9 mouse cellular contexts compared by ENCODE assay signal in the genomic region with DNA sequence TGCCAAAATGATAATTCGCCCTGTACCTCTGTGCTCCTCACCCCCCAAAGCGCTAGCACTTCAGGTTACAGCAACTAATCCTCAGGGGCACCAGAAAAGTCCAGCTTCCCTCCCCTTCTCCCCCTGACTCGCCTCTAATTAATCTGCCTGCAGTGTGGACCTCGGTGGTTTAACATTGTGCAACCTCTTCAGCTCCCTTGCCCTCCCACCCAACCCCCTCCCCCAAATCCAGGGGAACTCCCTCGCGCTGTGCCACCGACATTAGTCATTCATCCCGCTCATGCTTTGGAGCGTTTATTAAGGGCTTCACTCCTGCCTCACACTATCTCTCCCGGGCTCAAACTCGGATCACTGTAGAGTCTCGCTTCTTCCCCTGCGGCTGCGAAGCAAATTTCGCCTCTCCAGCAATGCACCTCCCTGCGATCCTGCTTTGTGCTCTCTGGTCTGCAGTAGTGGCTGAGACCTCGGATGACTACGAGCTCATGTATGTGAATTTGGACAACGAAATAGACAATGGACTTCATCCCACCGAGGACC. TPM values are rescaled to one million over a fixed set of nuclear protein-coding genes. Genes with fewer than 3 reads are reported as not detected.
DNase-seq lines count a peak whose midpoint lies in the region; ATAC-seq and TF ChIP-seq lines count a peak whose summit lies in the region.
"Had no signal": no experiment of that assay in that cellular context is flagged by ENCODE, and none has a peak within 500 bp of the region (broad histone marks: within the 10 kb centered on the region; RNA-seq: fewer than 3 reads in every experiment).

A gene (plus strand): TSS at position 256 of the 537 bp plus-strand sequence.

- no peak for TF ChIP-seq CTCF in liver, embryonic 14.5 days (IDR thresholded peaks at IDR 0.05; ENCODE audit: low read depth)

- 6% methylated on average over 20 of the region's 20 CpGs for WGBS in kidney, embryonic 15.5 days
- 6% methylated on average over 20 of the region's 20 CpGs for WGBS in heart, embryonic 14.5 days
- whole genome bisulfite sequencing in liver, embryonic 14.5 days (ENCODE audit: insufficient replicate concordance): 3% methylated on average over 20 of the region's 20 CpGs

- intact Hi-C loops in left cerebral cortex, postnatal 14 days (cut with DNase I): loop anchor here (5.0 kb wide), 1 partner anchor 207 kb away; no protein-coding TSS in a partner anchor

- H3K9ac ChIP-seq in kidney, embryonic 15.5 days: peak within 1 kb of the TSS; percentile 64
- H3K9ac ChIP-seq in heart, embryonic 14.5 days (ENCODE audit: low read length): peak within 1 kb of the TSS; percentile 79
- H3K9ac ChIP-seq in liver, embryonic 14.5 days (replicated peaks): no peak within 1 kb of the TSS

- peak within 1 kb of the TSS; percentile 87 for H3K27ac ChIP-seq in kidney, embryonic 15.5 days
- peak within 1 kb of the TSS; percentile 68 to 69 for H3K27ac ChIP-seq in heart, embryonic 14.5 days (replicated peaks in 1 of 2; ENCODE audit: control insufficient read depth in 1 of 2, insufficient read depth in 1 of 2, low read depth in 2 of 2, low read length in 2 of 2)
- H3K27ac ChIP-seq in liver, embryonic 14.5 days: no peak within 1 kb of the TSS

- TF ChIP-seq EP300 in liver, embryonic 14.5 days (IDR thresholded peaks at IDR 0.05; ENCODE audit: low read depth): no peak

- H3K9me3 ChIP-seq in kidney, embryonic 15.5 days (replicated peaks): no peaks in the 10 kb centered on the region
- no peaks in the 10 kb centered on the region for H3K9me3 ChIP-seq in heart, embryonic 14.5 days (ENCODE audit: control insufficient read depth, low read length)
- no peaks in the 10 kb centered on the region for H3K9me3 ChIP-seq in liver, embryonic 14.5 days (ENCODE audit: control insufficient read depth, low read length)

- ATAC-seq in kidney, embryonic 15.5 days (replicated peaks; ENCODE audit: low FRiP score): peak; percentile 29; the same call in 1 of the 2 replicates
- ATAC-seq in heart, embryonic 14.5 days (ENCODE audit: insufficient number of reproducible peaks, insufficient read depth, low FRiP score, low read depth): 0 out of 2 replicates have a peak, but pooled peaks have one; percentile 20
- ATAC-seq in liver, embryonic 14.5 days (ENCODE audit: insufficient read depth): no peak
- ATAC-seq: Patski had no signal

- H3K27me3 ChIP-seq in kidney, embryonic 15.5 days: peaks cover 3% of the 10 kb centered on the region; the same call in 1 of the 2 replicates
- H3K27me3 ChIP-seq in heart, embryonic 14.5 days (ENCODE audit: control insufficient read depth, insufficient read depth, low read length): no peaks in the 10 kb centered on the region; the same call in 1 of the 2 replicates
- peaks cover 22% of the 10 kb centered on the region for H3K27me3 ChIP-seq in liver, embryonic 14.5 days (ENCODE audit: control insufficient read depth, insufficient read depth, low read length)
- H3K27me3 ChIP-seq: Patski had no signal

- H3K36me3 ChIP-seq in kidney, embryonic 15.5 days: no peaks in the 10 kb centered on the region
- no peaks in the 10 kb centered on the region for H3K36me3 ChIP-seq in heart, embryonic 14.5 days (ENCODE audit: control insufficient read depth, insufficient read depth, low read length)
- H3K36me3 ChIP-seq in liver, embryonic 14.5 days (replicated peaks; ENCODE audit: control insufficient read depth, insufficient read depth, low read depth): no peaks in the 10 kb centered on the region

- no peak for DNase-seq in kidney, adult 18-20 months
- DNase-seq in brain, adult 2 months (ENCODE audit: low read depth, low spot score): peak; percentile 13
- DNase-seq in liver, embryonic 14.5 days (ENCODE audit: low read depth in 3 of 3, low spot score in 3 of 3): no peak
- DNase-seq in yolk sac, embryonic 10.5 days (ENCODE audit: low spot score): peak; percentile 7
- no peak for DNase-seq in left cerebral cortex, postnatal 14 days (ENCODE audit: low spot score in 2 of 2)
- no peak for DNase-seq in thymus, postnatal 0 days (ENCODE audit: low spot score)

- H3K4me3 ChIP-seq in kidney, embryonic 15.5 days (replicated peaks): peak within 1 kb of the TSS; percentile 58
- peak within 1 kb of the TSS; percentile 61 to 64 for H3K4me3 ChIP-seq in heart, embryonic 14.5 days (ENCODE audit: control insufficient read depth in 1 of 2, insufficient read depth in 1 of 2, low read depth in 1 of 2, low read length in 2 of 2)
- peak within 1 kb of the TSS; percentile 9 to 26; a peak in 3 of 4 replicates for H3K4me3 ChIP-seq in liver, embryonic 14.5 days (ENCODE audit: insufficient read depth in 1 of 2, low read depth in 2 of 2, low read length in 2 of 2)

- peak within 1 kb of the TSS; percentile 96 for H3K4me2 ChIP-seq in kidney, embryonic 15.5 days
- H3K4me2 ChIP-seq in heart, embryonic 14.5 days (ENCODE audit: low read length): peak within 1 kb of the TSS; percentile 99
- H3K4me2 ChIP-seq in liver, embryonic 14.5 days (ENCODE audit: low read depth): peak within 1 kb of the TSS; percentile 37

- H3K4me1 ChIP-seq in kidney, embryonic 15.5 days: peaks cover 27% of the 10 kb centered on the region
- peaks cover 0 to 2% of the 10 kb centered on the region in 2 experiments; a peak in 2 of 4 replicates for H3K4me1 ChIP-seq in heart, embryonic 14.5 days (ENCODE audit: control insufficient read depth in 2 of 2, insufficient read depth in 2 of 2, low read length in 2 of 2)
- no peaks in the 10 kb centered on the region for H3K4me1 ChIP-seq in liver, embryonic 14.5 days (replicated peaks; ENCODE audit: control insufficient read depth in 2 of 2, insufficient read depth in 2 of 2, low read length in 1 of 2)

RNA-seq across cellular contexts. Expression of the gene that starts here (rescaled TPM):
- 11.6 and 12.4 TPM in 2 replicates for polyA plus RNA-seq in kidney, embryonic 15.5 days (2015; fragmentation: Nextera tagmentation; extraction: Ambion mirVana)
- 6.7 and 7.3 TPM in 2 replicates for polyA plus RNA-seq in heart, embryonic 14.5 days (2014; fragmentation: Nextera tagmentation; extraction: Ambion mirVana)
- 0.04 and 0.06 TPM in 2 replicates for polyA plus RNA-seq in liver, embryonic 14.5 days (2012; rRNA removed)
- 0.08 and 0.13 TPM in 2 replicates for polyA plus RNA-seq in liver, embryonic 14.5 days (2014; fragmentation: Nextera tagmentation; extraction: Ambion mirVana)
- under 1 TPM; 0.55 to 0.74 TPM for total RNA-seq in left cerebral cortex, postnatal 14 days (2021)
- polyA plus RNA-seq in thymus, postnatal 0 days (2015; fragmentation: Nextera tagmentation; extraction: Ambion mirVana): 0.16 and 0.23 TPM in 2 replicates

Comparison
In these comparisons a context has a peak if more than half of its experiments do, and no peak if none do; other contexts are left out.
1. H3K4me2 ChIP-seq: peak in every context shown above with its lines; median percentile 99 in heart, embryonic 14.5 days; 96 in kidney, embryonic 15.5 days; 37 in liver, embryonic 14.5 days.
2. DNase-seq: peak in brain, adult 2 months (single experiment) and yolk sac, embryonic 10.5 days (single experiment); none in kidney, adult 18-20 months (single experiment), liver, embryonic 14.5 days (0 of 3), left cerebral cortex, postnatal 14 days (0 of 2) and thymus, postnatal 0 days (single experiment).
3. Peak in every context shown above with its lines, with median percentiles within 50 percentile points of each other: H3K4me3 ChIP-seq.